Mouse (Mus musculus) CH12.LX (cell line): ENCODE results near the gene Trim30d.

Experiments
- CTCF ChIP-seq, 2 experiments: IDR thresholded peaks in 1 of 2; conservative IDR thresholded peaks in 1 of 2; 2 replicates each; pipeline ENCODE4 v1.5.1; 2011 to 2012; ENCODE audit warnings: low read depth in 2 of 2, low read length in 2 of 2, improper control_type of control experiment in 1 of 2, inconsistent platforms in 1 of 2, mild to moderate bottlenecking in 1 of 2, moderate library complexity in 1 of 2
- EP300 ChIP-seq: IDR thresholded peaks from 2 replicates; pipeline ENCODE4 v1.6.1; 2011; ENCODE audit warnings: low read length, improper control_type of control experiment
- ETS1 ChIP-seq: conservative IDR thresholded peaks from 2 replicates; pipeline ENCODE4 v1.6.1; 2012; ENCODE audit warnings: low read depth, mild to moderate bottlenecking, inconsistent platforms, low read length, improper control_type of control experiment, moderate library complexity
- MAFK ChIP-seq: IDR thresholded peaks from 2 replicates; pipeline ENCODE4 v1.6.1; 2011; ENCODE audit warnings: low read length, improper control_type of control experiment; ENCODE audit not compliant: insufficient replicate concordance
- MAX ChIP-seq: IDR thresholded peaks from 2 replicates; pipeline ENCODE4 v1.6.1; 2011; ENCODE audit warnings: low read length, improper control_type of control experiment
- NRF1 ChIP-seq: IDR thresholded peaks from 2 replicates; pipeline ENCODE4 v1.6.1; 2014; ENCODE audit warnings: low read depth, mild to moderate bottlenecking, inconsistent platforms, low read length, improper control_type of control experiment, moderate library complexity
- POLR2AphosphoS2 ChIP-seq: IDR thresholded peaks from 2 replicates; pipeline ENCODE4 v1.6.1; 2011; ENCODE audit warnings: low read depth, low read length, improper control_type of control experiment
- ZMIZ1 ChIP-seq: IDR thresholded peaks from 2 replicates; pipeline ENCODE4 v1.6.1; 2012; ENCODE audit warnings: low read depth, mild to moderate bottlenecking, inconsistent platforms, low read length, improper control_type of control experiment

- TF ChIP-seq ETS1: no peak; the same call in 1 of the 2 replicates
- TF ChIP-seq CTCF (conservative IDR thresholded peaks at IDR 0.05 in 1 of 2, IDR thresholded peaks at IDR 0.05 in 1 of 2; ENCODE audit: low read depth in 2 of 2, low read length in 2 of 2): peak; percentile 9 to 68; a peak in 2 of 4 replicates
- TF ChIP-seq POLR2AphosphoS2: peak; percentile 70; the same call in 1 of the 2 replicates
- no peak; the same call in 1 of the 2 replicates for TF ChIP-seq EP300
- peak; percentile 71 for TF ChIP-seq ZMIZ1
- TF ChIP-seq MAX: peak; percentile 43; the same call in 1 of the 2 replicates
- TF ChIP-seq NRF1: no peak
- peak; percentile 43; the same call in 1 of the 2 replicates for TF ChIP-seq MAFK
Observed at GRCm38 (mm10) chr7:104465065-104465744, 42.4 kb downstream of the Trim30d start, which contains the start of gene Trim30a.
